Mouse (Mus musculus): ENCODE results near the gene Coro2a. TPM values are rescaled to one million over a fixed set of nuclear protein-coding genes. Genes with fewer than 3 reads are reported as not detected.

The Coro2a gene
- polyA plus RNA-seq, 1 experiment from 2014 or later, result 34.5 TPM

DNA sequence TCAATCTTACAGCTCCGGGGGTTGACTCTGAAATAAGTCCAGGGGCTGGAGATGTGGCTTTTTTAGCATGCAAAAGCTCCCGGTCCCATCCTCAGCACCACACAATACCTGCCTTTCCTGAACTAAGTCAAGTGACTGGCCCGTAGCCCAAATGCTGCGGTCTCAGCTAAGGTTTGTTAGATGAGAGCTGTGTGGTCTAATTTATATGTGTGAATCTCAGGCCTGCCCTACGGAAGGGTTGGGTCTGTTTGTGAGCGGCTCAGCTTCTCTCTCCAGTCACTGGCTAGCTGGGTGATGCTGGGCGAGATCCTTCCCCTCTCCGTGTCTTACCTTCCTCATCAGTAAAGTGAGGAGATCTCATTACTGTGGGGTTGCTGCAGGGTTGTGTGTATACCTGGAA lies 33.8 kb downstream of the Coro2a start:
- Histone ChIP-seq H3K36me3 (ENCODE audit: inconsistent target) (peaks cover 13% of the 10 kb centered on the region), H3K79me2 (ENCODE audit: inconsistent target) (peaks cover 94% of the 10 kb centered on the region), H3K27ac (no peak overlapping the region), H3K4me3 (ENCODE audit: inconsistent target) (no peak overlapping the region)
- 91% methylated on average over 8 of the region's 8 CpGs for WGBS (ENCODE audit: missing documents)

DNA sequence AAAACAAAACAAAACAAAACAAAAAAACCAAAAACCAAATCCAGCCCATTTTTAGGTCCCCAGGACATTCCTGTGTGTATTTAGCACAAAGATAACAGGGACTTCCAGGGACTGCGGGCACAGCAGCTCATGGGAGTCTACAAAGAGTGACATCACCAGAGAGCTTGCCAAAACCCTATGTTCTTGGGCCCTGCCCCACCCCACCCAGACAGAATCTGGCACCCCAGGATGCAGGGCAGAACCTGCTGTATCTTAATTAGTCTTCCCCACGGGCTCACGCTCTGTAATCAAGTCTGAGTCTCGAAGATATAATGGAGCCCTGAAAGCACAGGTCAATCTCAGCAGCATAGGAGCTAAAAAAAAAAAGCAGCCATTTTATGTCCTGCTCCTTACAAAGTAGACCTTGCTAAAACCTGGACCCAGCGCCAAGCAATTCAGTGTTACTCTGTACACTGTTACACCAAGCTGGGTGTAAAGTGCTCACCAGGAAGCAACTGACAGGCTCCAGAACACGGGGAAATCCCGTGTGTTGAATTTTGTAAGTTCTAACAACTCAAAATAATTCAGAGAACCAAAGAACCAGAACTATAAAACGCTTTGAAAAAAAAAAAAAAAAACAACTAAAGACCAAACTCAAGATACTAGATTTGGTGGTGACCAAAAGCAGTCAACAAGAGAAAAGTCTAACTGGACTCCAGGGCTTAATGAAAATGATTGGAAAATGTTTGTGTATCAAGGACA lies 34.9 kb downstream of the Coro2a start:
- H3K27ac ChIP-seq, result no peak overlapping the region
- peaks cover 16% of the 10 kb centered on the region for H3K36me3 ChIP-seq (ENCODE audit: inconsistent target)
- 57% methylated on average over 8 of the region's 8 CpGs for WGBS (ENCODE audit: missing documents)
- no peak overlapping the region for H3K4me3 ChIP-seq (ENCODE audit: inconsistent target)
- peaks cover 94% of the 10 kb centered on the region for H3K79me2 ChIP-seq (ENCODE audit: inconsistent target)

DNA sequence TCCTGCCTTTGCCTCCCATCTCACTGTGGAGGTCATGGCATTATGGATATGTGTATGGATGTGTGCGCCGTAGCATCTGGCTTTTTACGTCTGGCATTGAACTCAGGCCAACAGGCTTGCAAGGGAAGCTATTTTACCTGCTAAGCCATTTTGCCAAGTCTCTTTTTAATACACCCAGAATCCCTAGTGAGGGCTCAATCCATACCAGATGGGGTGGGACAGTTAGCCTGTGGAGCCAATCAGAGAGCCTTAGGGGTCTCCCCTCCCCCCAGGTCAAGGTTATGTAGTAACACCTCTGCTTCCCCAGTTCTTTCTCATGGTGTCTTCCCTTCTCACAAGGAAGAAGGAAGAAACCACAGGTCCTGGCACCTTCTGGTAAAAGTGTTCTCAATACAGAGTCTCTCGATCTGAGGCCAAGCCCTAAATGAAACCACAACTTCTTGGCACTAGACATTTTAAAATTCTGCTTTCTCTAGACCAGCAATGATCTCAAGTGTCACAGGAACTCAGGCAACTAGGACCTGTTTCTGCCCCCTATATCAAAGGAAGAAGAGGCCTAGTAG lies 36.5 kb downstream of the Coro2a start:
- 60% methylated on average over 4 of the region's 4 CpGs for WGBS (ENCODE audit: missing documents)
- Histone ChIP-seq H3K27ac (peak overlapping the region; percentile 81; the same call in 1 of the 2 replicates), H3K4me3 (ENCODE audit: inconsistent target) (no peak overlapping the region), H3K36me3 (ENCODE audit: inconsistent target) (peaks cover 21% of the 10 kb centered on the region), H3K79me2 (ENCODE audit: inconsistent target) (peaks cover 86% of the 10 kb centered on the region)

DNA sequence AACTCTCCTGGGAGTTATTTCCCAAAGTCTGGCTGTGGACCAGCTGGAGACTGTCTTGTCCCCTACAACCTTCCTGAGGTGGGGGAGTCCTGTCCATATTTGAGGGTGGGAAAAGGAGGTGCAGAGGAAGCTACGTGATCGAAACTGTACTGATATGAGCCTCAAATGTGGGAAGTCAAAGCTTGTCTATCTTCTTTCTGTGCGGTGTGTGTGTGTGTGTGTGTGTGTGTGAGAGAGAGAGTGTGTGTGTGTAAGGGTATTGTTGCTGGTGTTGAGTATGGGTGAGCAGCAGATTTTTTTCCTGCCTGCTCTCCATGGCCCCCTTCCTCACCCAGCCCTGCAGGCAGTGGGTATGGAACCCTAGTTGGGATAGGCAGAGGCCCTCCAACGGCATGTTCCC lies 37.8 kb downstream of the Coro2a start:
- H3K36me3 ChIP-seq (ENCODE audit: inconsistent target), result peaks cover 20% of the 10 kb centered on the region
- H3K79me2 ChIP-seq (ENCODE audit: inconsistent target), result peaks cover 86% of the 10 kb centered on the region
- no peak overlapping the region for H3K4me3 ChIP-seq (ENCODE audit: inconsistent target)
- H3K27ac ChIP-seq, result peak overlapping the region; percentile 81
- WGBS (ENCODE audit: missing documents), result 28% methylated on average over 2 of the region's 4 CpGs

DNA sequence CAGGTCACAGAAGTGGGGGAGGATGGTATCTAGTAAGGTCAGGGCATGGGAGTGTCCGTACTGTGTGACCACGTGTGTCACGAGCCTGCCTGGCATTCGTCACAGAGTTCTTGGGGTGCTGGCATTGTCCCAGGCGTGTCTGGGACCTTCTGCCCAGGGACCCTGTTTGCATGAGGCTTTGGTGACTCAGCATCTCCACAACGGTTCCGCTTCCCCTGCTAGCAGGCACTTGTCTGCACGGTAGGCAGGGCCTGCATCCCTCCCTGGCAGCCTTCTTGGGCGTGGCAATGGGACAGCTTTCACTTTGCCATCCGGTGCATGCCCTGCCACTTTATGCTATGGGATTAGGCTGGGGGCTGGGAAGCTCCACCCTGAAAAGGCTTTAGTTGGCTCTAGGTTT lies 38.2 kb downstream of the Coro2a start:
- WGBS (ENCODE audit: missing documents), result under 1% methylated on average over 10 of the region's 10 CpGs
- Histone ChIP-seq H3K79me2 (ENCODE audit: inconsistent target) (peaks cover 83% of the 10 kb centered on the region), H3K27ac (peak overlapping the region; percentile 81), H3K4me3 (ENCODE audit: inconsistent target) (no peak overlapping the region), H3K36me3 (ENCODE audit: inconsistent target) (peaks cover 16% of the 10 kb centered on the region)

DNA sequence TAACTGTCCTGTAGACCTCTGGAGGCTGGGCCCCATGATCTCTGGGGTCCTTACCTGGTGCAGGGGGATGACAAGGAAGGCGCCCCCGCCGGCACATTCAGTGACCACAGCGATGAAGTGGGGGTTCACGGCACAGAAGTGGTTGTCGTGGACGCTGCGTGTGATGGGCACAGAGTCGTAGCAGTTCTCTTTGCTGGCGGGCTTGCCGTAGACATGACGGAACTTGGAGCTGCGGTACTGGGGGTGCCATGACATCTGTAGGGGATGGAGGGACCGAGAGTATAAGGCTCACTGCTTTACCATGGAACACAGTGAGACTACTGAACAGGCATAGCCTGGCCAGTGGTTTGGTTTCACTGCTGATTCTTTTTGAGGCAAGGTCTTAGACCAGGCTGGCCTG lies 39.2 kb downstream of the Coro2a start:
- H3K36me3 ChIP-seq (ENCODE audit: inconsistent target), result peaks cover 8% of the 10 kb centered on the region; the same call in 1 of the 2 replicates
- H3K79me2 ChIP-seq (ENCODE audit: inconsistent target), result peaks cover 79% of the 10 kb centered on the region
- 98% methylated on average over 12 of the region's 14 CpGs for WGBS (ENCODE audit: missing documents)
- H3K27ac ChIP-seq, result peak overlapping the region; percentile 81
- no peak overlapping the region for H3K4me3 ChIP-seq (ENCODE audit: inconsistent target)

DNA sequence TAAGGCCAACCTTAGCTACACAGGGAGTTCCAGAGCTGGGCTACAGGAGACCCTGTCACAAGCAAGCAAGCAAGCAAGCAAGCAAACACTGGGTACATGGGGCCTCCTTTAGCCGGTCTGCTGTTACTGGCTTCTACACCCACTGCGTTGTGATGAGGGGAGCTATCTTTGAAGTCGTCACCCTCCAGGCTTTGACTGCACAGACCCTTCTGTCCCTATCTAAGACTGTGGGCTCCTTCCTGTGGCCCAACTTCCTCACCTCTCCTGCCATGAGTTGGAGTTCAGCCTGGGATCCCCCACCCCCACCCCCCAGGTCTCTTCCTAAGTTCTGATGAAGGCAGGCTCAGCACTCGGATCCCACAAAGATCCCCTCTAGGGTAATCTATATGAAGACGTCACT lies 40.0 kb downstream of the Coro2a start:
- no peak overlapping the region for H3K27ac ChIP-seq
- WGBS (ENCODE audit: missing documents), result 92% methylated on average over 5 of the region's 5 CpGs
- H3K4me3 ChIP-seq (ENCODE audit: inconsistent target), result no peak overlapping the region
- peaks cover 8% of the 10 kb centered on the region; the same call in 1 of the 2 replicates for H3K36me3 ChIP-seq (ENCODE audit: inconsistent target)
- peaks cover 79% of the 10 kb centered on the region for H3K79me2 ChIP-seq (ENCODE audit: inconsistent target)

DNA sequence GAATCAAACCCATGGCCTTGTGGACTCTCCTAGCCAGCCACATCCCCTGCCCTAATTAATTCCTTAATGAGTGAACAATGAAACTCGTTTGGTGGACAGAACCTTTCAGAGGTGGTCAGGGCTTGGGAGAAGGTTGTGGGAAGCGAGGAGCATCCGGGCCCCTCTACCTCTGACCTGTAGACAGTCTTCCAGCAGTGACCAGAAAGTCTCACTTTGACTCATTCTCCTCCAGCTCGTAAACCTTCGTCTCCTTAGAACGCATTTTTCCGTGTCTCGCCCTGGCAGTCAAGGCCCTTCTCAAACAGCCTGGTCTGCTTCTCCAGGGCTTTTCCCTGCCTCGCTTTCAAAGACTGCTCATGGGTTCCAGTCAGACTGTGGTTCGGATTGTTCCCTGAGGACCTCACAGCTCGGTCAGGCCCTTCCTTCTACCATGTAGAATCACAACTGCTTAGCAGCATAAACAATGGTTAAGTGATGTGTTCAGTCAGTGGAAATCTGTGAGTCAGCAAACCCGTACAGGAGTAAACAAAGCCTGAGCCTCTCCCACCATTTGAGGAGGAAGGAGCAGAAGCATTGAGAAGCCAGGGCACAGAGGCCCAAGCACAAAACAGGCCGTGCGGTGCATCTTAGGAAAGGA lies 41.8 kb downstream of the Coro2a start:
- Histone ChIP-seq H3K27ac (no peak overlapping the region), H3K4me3 (ENCODE audit: inconsistent target) (no peak overlapping the region), H3K79me2 (ENCODE audit: inconsistent target) (peaks cover 71% of the 10 kb centered on the region), H3K36me3 (ENCODE audit: inconsistent target) (peaks cover 8% of the 10 kb centered on the region; the same call in 1 of the 2 replicates)
- WGBS (ENCODE audit: missing documents), result 96% methylated on average over 14 of the region's 14 CpGs

DNA sequence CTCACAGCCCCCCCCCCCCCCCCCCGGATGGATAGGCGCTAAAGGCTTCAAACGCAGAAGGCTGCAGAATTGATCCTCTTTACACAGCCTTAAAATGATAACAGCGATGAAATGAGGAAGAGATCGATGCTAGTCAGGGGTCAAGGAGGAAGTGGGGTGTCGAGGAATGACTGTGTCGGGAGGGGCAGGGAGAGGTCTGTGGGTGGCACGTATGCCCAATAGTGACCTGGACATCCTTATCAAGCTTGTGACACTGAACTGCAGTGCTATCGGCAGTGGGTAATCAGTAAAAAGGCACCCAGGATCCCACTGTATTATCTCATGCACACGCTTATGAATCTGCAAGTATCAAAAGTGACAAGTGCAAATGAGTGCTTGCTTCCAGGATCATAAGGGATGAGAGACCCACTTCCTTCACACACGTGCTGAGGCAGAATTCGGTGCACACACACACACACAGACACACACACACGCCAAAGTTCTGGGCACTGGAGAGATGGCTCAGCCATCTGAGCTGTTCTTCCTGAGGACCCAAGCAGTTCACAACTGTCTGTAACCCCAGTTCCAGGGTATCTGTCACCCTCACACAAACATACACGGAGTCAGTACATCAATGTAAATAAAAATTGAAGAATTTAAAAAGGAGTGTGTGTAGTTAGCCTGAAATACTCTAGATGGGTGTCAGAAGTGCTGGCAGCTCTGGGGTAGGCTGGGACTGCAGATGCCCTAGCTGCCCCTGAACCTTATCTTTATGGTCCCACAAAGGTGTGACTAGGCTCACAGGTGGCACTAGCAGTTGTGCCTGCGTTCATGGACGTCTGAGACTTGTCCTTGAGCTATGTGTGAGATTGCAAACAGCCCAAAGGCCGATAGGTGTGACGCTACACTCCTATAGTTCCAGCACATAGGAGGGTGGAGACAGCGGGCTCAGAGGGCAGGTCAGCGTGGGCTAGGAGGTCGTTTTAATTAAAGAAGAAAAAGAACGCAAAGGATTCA lies 43.0 kb downstream of the Coro2a start:
- no peak overlapping the region for H3K4me3 ChIP-seq (ENCODE audit: inconsistent target)
- H3K27ac ChIP-seq, result peak overlapping the region; percentile 62
- peaks cover 8% of the 10 kb centered on the region; the same call in 1 of the 2 replicates for H3K36me3 ChIP-seq (ENCODE audit: inconsistent target)
- H3K79me2 ChIP-seq (ENCODE audit: inconsistent target), result peaks cover 61% of the 10 kb centered on the region
- 48% methylated on average over 22 of the region's 22 CpGs for WGBS (ENCODE audit: missing documents)

DNA sequence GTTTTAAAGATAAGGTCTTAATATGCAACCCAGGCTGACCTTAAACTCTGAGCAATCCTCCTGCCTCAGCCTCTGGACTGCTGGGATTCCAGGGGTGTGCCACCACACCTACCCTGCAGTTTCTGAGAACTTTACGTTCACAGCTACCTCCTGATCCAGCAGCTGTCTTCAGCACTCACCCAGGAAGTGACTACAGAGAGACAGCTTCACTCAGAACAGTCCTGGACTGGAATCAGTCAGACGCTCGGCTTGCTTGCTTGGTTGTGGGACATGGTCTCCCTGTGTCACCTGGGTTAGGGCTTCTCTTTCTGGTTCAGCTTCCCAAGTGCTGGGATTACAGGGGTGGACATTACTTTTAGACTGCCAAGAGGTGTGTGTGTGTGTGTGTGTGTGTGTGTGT lies 45.1 kb downstream of the Coro2a start:
- Histone ChIP-seq H3K79me2 (ENCODE audit: inconsistent target) (peaks cover 59% of the 10 kb centered on the region), H3K36me3 (ENCODE audit: inconsistent target) (peaks cover 3% of the 10 kb centered on the region; the same call in 1 of the 2 replicates), H3K4me3 (ENCODE audit: inconsistent target) (no peak overlapping the region), H3K27ac (peak overlapping the region; percentile 96; the same call in 1 of the 2 replicates)
- 69% methylated on average over 3 of the region's 3 CpGs for WGBS (ENCODE audit: missing documents)

DNA sequence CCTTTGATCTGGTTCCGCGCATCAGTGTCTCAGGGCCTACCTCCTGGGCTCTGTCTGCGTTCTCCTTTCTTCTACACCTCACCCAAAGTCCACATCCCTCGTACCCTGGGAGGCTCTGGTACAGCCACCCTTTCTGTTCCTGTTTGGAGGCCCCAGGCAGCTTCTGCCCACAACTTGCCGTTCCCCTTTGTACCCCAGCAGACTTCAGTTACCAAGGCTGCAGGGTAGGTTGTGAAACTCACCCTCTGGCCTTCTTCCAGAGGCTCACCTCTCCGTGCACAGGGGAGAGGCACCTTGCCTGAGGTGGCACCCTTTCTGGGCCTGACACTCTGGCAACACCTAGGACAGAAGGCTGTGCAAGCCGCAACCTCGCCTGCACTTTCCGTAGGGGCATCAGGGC lies 46.2 kb downstream of the Coro2a start:
- Histone ChIP-seq H3K79me2 (ENCODE audit: inconsistent target) (peaks cover 63% of the 10 kb centered on the region), H3K27ac (peak overlapping the region; percentile 96), H3K4me3 (ENCODE audit: inconsistent target) (no peak overlapping the region), H3K36me3 (ENCODE audit: inconsistent target) (peaks cover 11% of the 10 kb centered on the region; the same call in 1 of the 2 replicates)
- WGBS (ENCODE audit: missing documents), result 43% methylated on average over 9 of the region's 9 CpGs

DNA sequence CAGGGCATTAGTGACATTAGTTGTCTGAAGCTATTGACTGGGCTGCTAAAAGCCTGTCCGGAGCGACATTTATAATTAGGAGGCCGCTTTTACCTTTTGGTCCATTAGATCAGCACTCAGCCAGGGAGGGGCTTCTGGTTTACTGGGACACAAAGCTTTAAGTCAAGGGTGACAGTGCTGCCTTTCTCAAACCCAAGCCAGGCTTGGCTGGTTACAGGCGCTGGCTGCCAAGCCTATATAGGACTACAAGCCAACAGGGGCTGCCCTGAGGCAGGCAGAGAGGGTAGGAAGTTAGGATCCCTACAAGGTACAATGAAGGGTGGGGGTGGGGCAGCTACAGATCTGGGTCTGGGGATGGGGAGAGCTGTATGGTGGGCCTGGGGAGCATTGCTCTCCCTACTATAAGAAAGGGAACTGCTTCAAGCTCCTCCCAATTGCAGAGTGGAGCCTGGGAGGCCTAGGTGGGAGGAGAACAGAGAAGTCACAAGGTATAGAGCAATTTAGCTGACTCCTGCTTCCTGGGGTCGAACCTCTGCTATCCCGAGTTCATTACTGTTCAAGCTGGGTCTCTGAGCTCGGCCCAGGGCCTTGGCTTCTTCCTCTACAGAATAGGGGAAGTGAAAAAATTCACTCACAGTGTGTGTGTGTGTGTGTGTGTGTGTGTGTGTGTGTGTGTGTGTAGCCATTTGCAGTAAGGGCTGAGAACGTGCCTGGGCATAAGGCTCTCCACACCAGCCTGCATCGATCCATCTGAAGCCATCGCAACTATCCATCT lies 47.5 kb downstream of the Coro2a start:
- whole genome bisulfite sequencing (ENCODE audit: missing documents), result 35% methylated on average over 10 of the region's 10 CpGs
- peaks cover 20% of the 10 kb centered on the region; the same call in 1 of the 2 replicates for H3K36me3 ChIP-seq (ENCODE audit: inconsistent target)
- peak overlapping the region; percentile 96 for H3K27ac ChIP-seq
- peaks cover 52% of the 10 kb centered on the region for H3K79me2 ChIP-seq (ENCODE audit: inconsistent target)
- no peak overlapping the region for H3K4me3 ChIP-seq (ENCODE audit: inconsistent target)

DNA sequence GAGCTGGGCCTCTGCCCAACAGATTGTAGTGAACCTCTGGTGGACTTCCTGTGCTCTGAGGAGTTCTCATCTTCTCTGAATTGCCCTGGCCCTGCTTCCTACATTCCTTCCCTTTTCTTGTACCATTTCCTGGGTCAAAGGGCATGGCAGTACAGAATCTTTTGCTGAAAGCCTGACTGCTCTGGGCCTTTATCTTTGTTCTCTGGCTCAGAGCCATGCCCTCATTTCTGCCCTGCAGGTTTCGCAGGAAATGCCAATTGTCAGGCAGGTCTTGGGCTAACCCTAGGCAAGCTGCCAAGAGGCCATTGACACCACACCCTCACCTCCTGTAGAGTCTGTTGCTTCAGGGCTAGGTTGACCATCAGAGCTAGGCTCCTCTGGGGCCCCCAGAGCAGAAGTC lies 48.1 kb downstream of the Coro2a start:
- Histone ChIP-seq H3K36me3 (ENCODE audit: inconsistent target) (peaks cover 26% of the 10 kb centered on the region), H3K27ac (peak overlapping the region; percentile 96), H3K4me3 (ENCODE audit: inconsistent target) (no peak overlapping the region), H3K79me2 (ENCODE audit: inconsistent target) (peaks cover 50% of the 10 kb centered on the region)
- WGBS (ENCODE audit: missing documents), result 27% methylated on average over 1 of the region's 1 CpGs

Measured in macrophage (primary cell).